Mouse (Mus musculus) MEL (cell line): ENCODE results near the gene Fnbp1l.

ENCODE experiments used
- CTCF ChIP-seq, 3 experiments: IDR thresholded peaks in 2 of 3; conservative IDR thresholded peaks in 1 of 3; 2 replicates each; pipeline ENCODE4 v1.5.1; 2011 to 2012; ENCODE audit warnings: low read length in 3 of 3, low read depth in 2 of 3, mild to moderate bottlenecking in 2 of 3, improper control_type of control experiment in 1 of 3, inconsistent platforms in 1 of 3, mixed read lengths in 1 of 3, moderate library complexity in 1 of 3; ENCODE audit not compliant: control insufficient read depth in 1 of 3, insufficient read depth in 1 of 3, poor library complexity in 1 of 3, severe bottlenecking in 1 of 3
- ZC3H11A ChIP-seq: IDR thresholded peaks from 2 replicates; pipeline ENCODE4 v1.6.1; 2012; ENCODE audit warnings: low read depth, mild to moderate bottlenecking, inconsistent platforms, low read length, improper control_type of control experiment

DNA sequence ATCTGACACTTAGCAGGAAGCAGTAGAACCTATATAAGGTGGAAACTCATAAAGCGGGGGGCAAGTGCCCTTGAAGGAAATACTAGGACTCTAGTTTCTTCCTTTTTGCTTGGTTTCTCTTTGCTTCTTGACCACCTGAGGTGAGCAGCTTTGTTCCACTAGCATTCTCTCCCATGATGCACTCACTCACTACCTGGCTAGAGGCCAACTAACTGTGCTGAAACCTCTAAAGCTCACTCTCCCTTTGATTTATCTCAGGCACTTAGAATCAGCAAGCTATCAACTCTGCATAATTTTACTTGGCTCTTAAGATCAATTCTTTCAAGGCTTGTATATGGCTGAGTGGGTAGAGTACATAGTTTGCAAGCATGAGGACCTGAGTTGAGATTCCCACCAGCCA, 17.1 kb downstream of the Fnbp1l start:
- TF ChIP-seq ZC3H11A (no peak), CTCF (IDR thresholded peaks at IDR 0.05 in 2 of 3, conservative IDR thresholded peaks at IDR 0.05 in 1 of 3; ENCODE audit: control insufficient read depth in 1 of 3, insufficient read depth in 1 of 3, low read depth in 2 of 3, low read length in 3 of 3, poor library complexity in 1 of 3, severe bottlenecking in 1 of 3) (no peak)
